Mouse (Mus musculus) CH12.LX (cell line): ENCODE data around the gene Hbs1l. TPM values are rescaled to one million over a fixed set of nuclear protein-coding genes. Genes with fewer than 3 reads are reported as not detected.

ENCODE experiments used
- DNase-seq: peaks from one replicate; pipeline ENCODE4 v3.0.0-alpha.2; 2013; ENCODE audit errors: extremely low read depth
- H3K27ac ChIP-seq: 2 replicates; pipeline ENCODE4 v1.5.1; 2012; ENCODE audit warnings: low read depth, mild to moderate bottlenecking, control low read depth, moderate library complexity; ENCODE audit not compliant: insufficient read depth
- H3K27me3 ChIP-seq: replicated peaks from 2 replicates; pipeline ENCODE3; 2012; ENCODE audit warnings: inconsistent platforms
- H3K36me3 ChIP-seq, 2 experiments: replicated peaks in 1 of 2; 2 replicates each; pipeline versions ENCODE3 to v1.6.1; 2012; ENCODE audit warnings: inconsistent platforms in 1 of 2, low read length in 1 of 2, mild to moderate bottlenecking in 1 of 2, mixed read lengths in 1 of 2, moderate library complexity in 1 of 2; ENCODE audit not compliant: control insufficient read depth in 1 of 2, insufficient read depth in 1 of 2
- H3K4me1 ChIP-seq, 2 experiments: 2 replicates each; pipeline ENCODE4 v1.6.1; 2012; ENCODE audit warnings: inconsistent platforms in 1 of 2, moderate library complexity in 1 of 2; ENCODE audit not compliant: insufficient read depth in 2 of 2, control insufficient read depth in 1 of 2
- H3K4me2 ChIP-seq: 2 replicates; pipeline ENCODE4 v1.6.1; 2012; ENCODE audit warnings: low read depth, mild to moderate bottlenecking, control low read depth; ENCODE audit not compliant: poor library complexity, insufficient read depth, severe bottlenecking
- H3K4me3 ChIP-seq, 3 experiments: fragments of 150-350 bp in 1 of 3; sonication (generic) in 1 of 3; replicated peaks in 1 of 3; 2 replicates each; pipeline versions ENCODE3 to v1.5.1; 2011 to 2012; ENCODE audit warnings: low read depth in 2 of 3, low read length in 2 of 3, mild to moderate bottlenecking in 2 of 3, moderate library complexity in 2 of 3, control low read depth in 1 of 3, improper control_type of control experiment in 1 of 3, inconsistent platforms in 1 of 3, mixed read lengths in 1 of 3; ENCODE audit not compliant: poor library complexity in 1 of 3
- H3K79me2 ChIP-seq: replicated peaks from 2 replicates; pipeline ENCODE4 v1.6.1; 2012; ENCODE audit warnings: mild to moderate bottlenecking, moderate library complexity; ENCODE audit not compliant: control insufficient read depth, poor library complexity, insufficient read depth, severe bottlenecking; ENCODE audit errors: extremely low read depth
- H3K9ac ChIP-seq: 2 replicates; pipeline ENCODE4 v1.6.1; 2012; ENCODE audit warnings: low read depth, mild to moderate bottlenecking, control low read depth, moderate library complexity; ENCODE audit not compliant: insufficient read depth
- H3K9me3 ChIP-seq: replicated peaks from 2 replicates; pipeline ENCODE3; 2012; ENCODE audit warnings: low read length, inconsistent platforms, mixed read lengths
- CHD1 ChIP-seq: IDR thresholded peaks from 2 replicates; pipeline ENCODE4 v1.6.1; 2012; ENCODE audit warnings: low read depth, low read length, improper control_type of control experiment, inconsistent platforms
- CTCF ChIP-seq, 2 experiments: IDR thresholded peaks in 1 of 2; conservative IDR thresholded peaks in 1 of 2; 2 replicates each; pipeline ENCODE4 v1.5.1; 2011 to 2012; ENCODE audit warnings: low read depth in 2 of 2, low read length in 2 of 2, improper control_type of control experiment in 1 of 2, inconsistent platforms in 1 of 2, mild to moderate bottlenecking in 1 of 2, moderate library complexity in 1 of 2
- ELF1 ChIP-seq: IDR thresholded peaks from 2 replicates; pipeline ENCODE4 v1.6.1; 2014; ENCODE audit warnings: low read depth, mild to moderate bottlenecking, inconsistent platforms, low read length, improper control_type of control experiment
- EP300 ChIP-seq: IDR thresholded peaks from 2 replicates; pipeline ENCODE4 v1.6.1; 2011; ENCODE audit warnings: low read length, improper control_type of control experiment
- JUN ChIP-seq: IDR thresholded peaks from 2 replicates; pipeline ENCODE4 v1.6.1; 2011; ENCODE audit warnings: low read depth, mild to moderate bottlenecking, low read length, improper control_type of control experiment, moderate library complexity; ENCODE audit not compliant: insufficient read depth
- MAFK ChIP-seq: IDR thresholded peaks from 2 replicates; pipeline ENCODE4 v1.6.1; 2011; ENCODE audit warnings: low read length, improper control_type of control experiment; ENCODE audit not compliant: insufficient replicate concordance
- MAX ChIP-seq: IDR thresholded peaks from 2 replicates; pipeline ENCODE4 v1.6.1; 2011; ENCODE audit warnings: low read length, improper control_type of control experiment
- MAZ ChIP-seq: IDR thresholded peaks from 2 replicates; pipeline ENCODE4 v1.6.1; 2012; ENCODE audit warnings: low read depth, mild to moderate bottlenecking, inconsistent platforms, low read length, improper control_type of control experiment, moderate library complexity
- MEF2A ChIP-seq: IDR thresholded peaks from 2 replicates; pipeline ENCODE4 v1.6.1; 2014; ENCODE audit warnings: low read depth, mild to moderate bottlenecking, inconsistent platforms, low read length, improper control_type of control experiment, borderline replicate concordance
- MXI1 ChIP-seq: IDR thresholded peaks from 2 replicates; pipeline ENCODE4 v1.6.1; 2011; ENCODE audit warnings: mild to moderate bottlenecking, low read depth, low read length, improper control_type of control experiment
- POLR2AphosphoS2 ChIP-seq: IDR thresholded peaks from 2 replicates; pipeline ENCODE4 v1.6.1; 2011; ENCODE audit warnings: low read depth, low read length, improper control_type of control experiment
- RCOR1 ChIP-seq: conservative IDR thresholded peaks from 2 replicates; pipeline ENCODE4 v1.6.1; 2012; ENCODE audit warnings: low read depth, mild to moderate bottlenecking, inconsistent platforms, low read length, improper control_type of control experiment
- SIN3A ChIP-seq: IDR thresholded peaks from 2 replicates; pipeline ENCODE4 v1.6.1; 2012; ENCODE audit warnings: low read length, improper control_type of control experiment, inconsistent platforms
- UBTF ChIP-seq: IDR thresholded peaks from 2 replicates; pipeline ENCODE4 v1.6.1; 2012; ENCODE audit warnings: low read depth, mild to moderate bottlenecking, inconsistent platforms, low read length, improper control_type of control experiment, moderate library complexity
- USF1 ChIP-seq: IDR thresholded peaks from 2 replicates; pipeline ENCODE4 v1.6.1; 2014; ENCODE audit warnings: low read depth, mild to moderate bottlenecking, inconsistent platforms, low read length, improper control_type of control experiment
- USF2 ChIP-seq: conservative IDR thresholded peaks from 2 replicates; pipeline ENCODE4 v1.6.1; 2011; ENCODE audit warnings: low read depth, low read length, improper control_type of control experiment
- ZKSCAN1 ChIP-seq: IDR thresholded peaks from 2 replicates; pipeline ENCODE4 v1.6.1; 2012; ENCODE audit warnings: low read depth, inconsistent platforms, low read length, improper control_type of control experiment, borderline replicate concordance
- ZMIZ1 ChIP-seq: IDR thresholded peaks from 2 replicates; pipeline ENCODE4 v1.6.1; 2012; ENCODE audit warnings: low read depth, mild to moderate bottlenecking, inconsistent platforms, low read length, improper control_type of control experiment
- ZNF384 ChIP-seq: IDR thresholded peaks from 2 replicates; pipeline ENCODE4 v1.6.1; 2012; ENCODE audit warnings: low read depth, low read length, improper control_type of control experiment, inconsistent platforms
- dilution Hi-C: fragments of 300-500 bp; cut with MboI; formaldehyde crosslinking; loops from 2 replicates; pipeline ENCODE4 v1.14.3; 2020; ENCODE audit warnings: low sequenced_read_pairs; ENCODE audit not compliant: extremely low pct_unique_long_range_greater_than_20kb, extremely low pct_ligation_motif_present
- in situ Hi-C: fragments of 300-500 bp; cut with MboI; formaldehyde crosslinking; loops from 3 replicates; pipeline ENCODE4 v1.14.3; 2019; ENCODE audit warnings: low sequenced_read_pairs, low pct_ligation_motif_present, low pct_unique_long_range_greater_than_20kb, mixed read lengths
- polyA plus RNA-seq: library from polyadenylated mRNA; unstranded; fragments of >175 nt; gene quantifications from 2 replicates; pipeline ENCODE4 v1.2.1, GENCODE M21; 2012; ENCODE audit warnings: low read depth; ENCODE audit not compliant: insufficient read length
- total RNA-seq, 2 experiments: library from RNA; depleted of rRNA; stranded (reverse); fragments of 300-350 nt in 1 of 2; fragments of >200 nt in 1 of 2; gene quantifications; 2 replicates each; pipeline ENCODE4 v1.2.3; 2012 to 2014

Gene Hbs1l
- total and polyA plus RNA-seq, 3 experiments = 99.7 to 111 (median 111) TPM

GRCm38 (mm10) chr10:21326352-21326751 lies 30.6 kb downstream of the Hbs1l start:
- in situ Hi-C loops = no loop called here
- no peak overlapping the region for H3K9ac ChIP-seq
- peaks cover 8% of the 10 kb centered on the region for H3K79me2 ChIP-seq
- H3K27ac ChIP-seq = no peak overlapping the region
- H3K27me3 ChIP-seq = no peaks in the 10 kb centered on the region
- H3K36me3 ChIP-seq = peaks cover 33 to 84% of the 10 kb centered on the region in 2 experiments
- TF ChIP-seq USF1 (no peak), MXI1 (no peak), POLR2AphosphoS2 (no peak), UBTF (no peak), CHD1 (no peak), MAFK (no peak), JUN (no peak), MAX (no peak), USF2 (no peak)
- H3K4me1 ChIP-seq = no peaks in the 10 kb centered on the region
- DNase-seq = no peak
- H3K9me3 ChIP-seq = no peaks in the 10 kb centered on the region
- dilution Hi-C loops = no loop called here
- H3K4me2 ChIP-seq = no peak overlapping the region
- H3K4me3 ChIP-seq = no peak overlapping the region

- DNase-seq = no peak
- no peak overlapping the region for H3K27ac ChIP-seq
- H3K9ac ChIP-seq = no peak overlapping the region
- no peak overlapping the region for H3K4me2 ChIP-seq
- TF ChIP-seq EP300 (no peak), CTCF (conservative IDR thresholded peaks at IDR 0.05 in 1 of 2, IDR thresholded peaks at IDR 0.05 in 1 of 2; ENCODE audit: low read depth in 2 of 2, low read length in 2 of 2) (no peak), CHD1 (no peak), ZNF384 (no peak), MAZ (no peak), SIN3A (no peak), ZMIZ1 (no peak), RCOR1 (no peak), MEF2A (no peak), ELF1 (no peak), USF1 (no peak), MAFK (no peak), ZKSCAN1 (no peak)
- TF ChIP-seq, all 38 proteins: peak for 0
- H3K79me2 ChIP-seq = peaks cover 8% of the 10 kb centered on the region
- in situ Hi-C loops = no loop called here
- peaks cover 38 to 85% of the 10 kb centered on the region in 2 experiments for H3K36me3 ChIP-seq
- H3K4me3 ChIP-seq = no peak overlapping the region
- H3K4me1 ChIP-seq = no peaks in the 10 kb centered on the region
- dilution Hi-C loops = no loop called here
- no peaks in the 10 kb centered on the region for H3K9me3 ChIP-seq
- no peaks in the 10 kb centered on the region for H3K27me3 ChIP-seq
Observed at GRCm38 (mm10) chr10:21327605-21328135, 31.9 kb downstream of the Hbs1l start.
